Mouse (Mus musculus) left cerebral cortex, adult 2 months (tissue): ENCODE measurements around the gene B4galnt2. TPM values are rescaled to one million over a fixed set of nuclear protein-coding genes. Genes with fewer than 3 reads are reported as not detected.
A peak's percentile ranks its signal among the peaks of the same experiment; 100 is the strongest.

Experiments
- DNase-seq, 2 experiments: peaks; one replicate each; pipeline ENCODE4 v3.0.0; 2021 to 2022; ENCODE audit warnings: low spot score in 2 of 2, mixed read lengths in 1 of 2; ENCODE audit errors: extremely low spot score in 1 of 2
- H3K27ac ChIP-seq: fragments of 200-600 bp; 2 replicates; pipeline ENCODE4 v1.8.1; 2022
- H3K4me3 ChIP-seq: fragments of 200-600 bp; 2 replicates; pipeline ENCODE4 v1.8.1; 2022
- CTCF ChIP-seq: fragments of 200-600 bp; IDR thresholded peaks from 2 replicates; pipeline ENCODE4 v1.8.1; 2022; ENCODE audit warnings: antibody characterized with exemption, mild to moderate bottlenecking, moderate library complexity
- intact Hi-C: fragments of 180-260 bp; cut with DNase I; formaldehyde crosslinking; loops from one replicate; pipeline ENCODE4 v1.15.1; 2025
- total RNA-seq, 2 experiments: library from RNA; stranded (reverse); gene quantifications; 2 replicates each; pipeline ENCODE4 v1.2.3; 2021

The B4galnt2 gene
- total RNA-seq, 2 experiments from 2014 or later: not detected

DNA sequence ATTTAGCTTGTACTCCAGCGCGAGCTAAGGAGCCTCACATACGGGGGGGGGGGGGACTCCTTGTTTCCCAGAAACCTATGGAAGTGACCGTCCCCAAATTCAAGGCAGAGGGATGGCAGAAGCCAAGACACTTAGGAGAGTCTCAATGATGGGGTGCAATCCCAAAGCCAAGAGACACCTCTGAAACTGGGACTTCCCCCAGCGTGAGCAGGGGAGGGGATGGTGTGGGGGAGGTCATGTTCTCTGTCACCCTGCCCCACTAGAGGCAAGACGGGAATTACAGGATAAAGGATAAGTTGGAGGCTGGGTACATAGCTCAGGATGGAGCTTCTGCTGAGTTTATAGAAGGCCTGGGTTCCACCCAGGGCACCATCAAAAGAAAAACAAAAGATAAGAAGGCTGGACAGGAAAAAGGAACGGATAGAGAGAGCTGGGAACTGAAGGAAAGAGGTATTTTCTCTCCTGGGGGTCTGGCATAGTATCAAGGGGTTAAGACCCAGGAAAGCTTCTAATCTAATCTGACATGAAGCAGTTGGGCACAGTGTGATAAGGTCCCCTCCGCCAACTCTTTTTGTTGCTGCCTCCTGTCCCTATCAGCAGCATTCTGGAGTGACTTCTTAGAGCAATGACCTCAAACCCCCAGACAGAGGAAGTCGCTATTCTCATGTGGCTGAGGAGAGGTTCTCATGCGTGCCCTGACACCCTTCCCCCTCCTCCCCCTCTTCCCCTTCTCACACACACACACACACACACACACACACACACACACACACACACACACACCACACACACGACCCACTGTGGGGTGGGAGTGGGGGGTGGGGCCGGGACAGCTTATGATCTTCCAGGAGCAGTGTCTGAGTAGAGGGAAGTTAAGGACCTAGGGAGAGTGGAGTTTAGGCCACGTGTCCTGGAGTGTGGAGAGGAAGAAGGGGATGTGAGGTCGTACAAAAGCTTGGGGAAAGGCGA is 79.7 kb downstream of the B4galnt2 start:
- H3K4me3 ChIP-seq: no peak overlapping the region
- 0 out of 2 replicates have a peak overlapping the region, but pooled peaks have one; percentile 17 for H3K27ac ChIP-seq
- TF ChIP-seq CTCF: no peak; the same call in none of the 2 replicates
- DNase-seq: no peak
- intact Hi-C loops: no loop called here

GRCm38 (mm10) chr11:95834143-95834667 is 80.5 kb downstream of the B4galnt2 start:
- H3K27ac ChIP-seq: no peak overlapping the region
- intact Hi-C loops: no loop called here
- no peak for TF ChIP-seq CTCF
- peak in 1 of 2 experiments; percentile 38 for DNase-seq
- no peak overlapping the region for H3K4me3 ChIP-seq

- no peak for TF ChIP-seq CTCF
- Histone ChIP-seq H3K27ac (0 out of 2 replicates have a peak overlapping the region, but pooled peaks have one; percentile 19), H3K4me3 (no peak overlapping the region)
- intact Hi-C loops: no loop called here
- no peak for DNase-seq
Measured at GRCm38 (mm10) chr11:95833631-95834142, 81.0 kb downstream of the B4galnt2 start.

GRCm38 (mm10) chr11:95833006-95833570 is 81.6 kb downstream of the B4galnt2 start:
- H3K4me3 ChIP-seq: no peak overlapping the region
- no peak overlapping the region for H3K27ac ChIP-seq
- intact Hi-C loops: no loop called here
- no peak for DNase-seq
- no peak for TF ChIP-seq CTCF

DNA sequence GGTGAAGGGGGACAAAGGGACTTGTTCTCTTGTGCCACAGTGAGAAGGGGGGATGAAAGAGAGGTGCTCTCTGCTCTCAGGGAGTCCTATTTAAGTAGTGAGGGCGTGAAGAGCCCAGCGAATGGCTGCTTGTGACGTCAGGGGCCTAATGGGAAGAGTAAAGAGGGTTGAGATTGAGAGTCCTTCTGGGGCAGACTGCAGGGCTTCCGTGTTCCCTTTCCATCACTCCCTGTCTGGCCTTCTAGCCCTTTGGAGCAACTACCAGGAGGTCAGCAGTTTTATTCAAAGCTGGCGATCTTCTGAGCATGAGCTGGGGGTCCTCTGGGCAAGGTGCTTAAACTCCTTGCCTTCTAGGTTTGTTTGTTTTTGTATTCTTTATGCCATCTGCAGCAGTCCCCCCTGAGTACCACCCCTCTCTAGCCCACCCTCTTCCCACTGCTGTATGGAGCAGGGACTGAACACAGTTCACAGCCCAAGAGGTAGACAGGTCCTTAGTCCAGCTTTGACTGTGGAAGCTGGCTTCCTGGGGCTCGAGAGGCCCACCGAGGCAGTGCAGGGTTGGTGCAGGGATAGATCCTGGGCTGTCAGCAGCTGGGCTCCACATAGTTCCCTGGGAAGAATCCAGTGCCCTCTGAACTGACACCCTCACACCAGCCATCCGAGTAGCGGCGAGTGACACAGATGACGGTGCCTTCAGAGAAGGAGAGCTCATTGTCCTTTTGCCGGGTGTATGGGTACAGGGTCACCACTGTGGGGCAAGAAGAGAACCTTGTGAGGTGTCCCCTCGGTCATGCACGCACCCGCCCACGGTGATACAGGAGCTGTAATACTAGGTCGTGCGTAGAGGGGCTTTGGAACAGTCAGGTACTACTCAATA is 82.3 kb downstream of the B4galnt2 start:
- Histone ChIP-seq H3K27ac (no peak overlapping the region), H3K4me3 (no peak overlapping the region)
- TF ChIP-seq CTCF: no peak
- intact Hi-C loops: no loop called here
- DNase-seq: no peak

- DNase-seq: no peak
- H3K4me3 ChIP-seq: no peak overlapping the region
- intact Hi-C loops: no loop called here
Measured at GRCm38 (mm10) chr11:95831641-95832040, 83.0 kb downstream of the B4galnt2 start.

GRCm38 (mm10) chr11:95831276-95831619 is 83.4 kb downstream of the B4galnt2 start:
- no peak overlapping the region for H3K27ac ChIP-seq
- peak overlapping the region; percentile 7; the same call in 1 of the 2 replicates for H3K4me3 ChIP-seq
- DNase-seq: no peak

More at GRCm38 (mm10) chr11:95831641-95832040, 83.0 kb downstream of the B4galnt2 start:
- TF ChIP-seq CTCF: no peak; the same call in 1 of the 2 replicates
- no peak overlapping the region for H3K27ac ChIP-seq

DNA sequence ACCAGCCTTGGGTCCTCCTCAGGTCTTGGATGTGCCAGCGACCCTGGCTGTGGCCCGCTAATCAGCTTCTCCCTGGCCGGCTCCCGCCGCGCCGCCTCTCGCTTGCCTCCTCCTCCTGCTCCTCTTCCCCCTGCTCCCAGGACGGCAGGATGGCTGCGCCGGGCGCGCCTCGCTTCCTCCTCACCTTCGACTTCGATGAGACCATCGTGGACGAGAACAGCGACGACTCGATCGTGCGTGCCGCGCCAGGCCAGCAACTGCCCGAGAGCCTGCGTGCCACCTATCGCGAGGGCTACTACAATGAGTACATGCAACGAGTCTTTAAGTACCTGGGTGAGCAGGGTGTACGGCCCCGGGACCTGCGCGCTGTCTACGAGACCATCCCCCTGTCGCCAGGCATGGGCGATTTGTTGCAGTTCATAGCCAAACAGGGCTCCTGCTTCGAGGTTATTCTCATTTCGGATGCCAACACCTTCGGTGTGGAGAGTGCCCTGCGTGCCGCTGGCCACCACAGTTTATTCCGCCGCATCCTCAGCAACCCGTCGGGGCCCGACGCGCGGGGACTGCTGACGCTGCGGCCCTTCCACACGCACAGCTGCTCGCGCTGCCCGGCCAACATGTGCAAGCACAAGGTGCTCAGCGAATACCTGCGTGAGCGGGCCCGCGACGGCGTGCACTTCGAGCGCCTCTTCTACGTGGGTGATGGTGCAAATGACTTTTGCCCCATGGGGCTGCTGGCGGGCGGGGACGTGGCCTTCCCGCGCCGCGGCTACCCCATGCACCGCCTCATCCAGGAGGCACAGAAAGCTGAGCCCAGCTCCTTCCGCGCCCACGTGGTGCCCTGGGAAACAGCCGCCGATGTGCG is 84.0 kb downstream of the B4galnt2 start:
- DNase-seq: no peak
- H3K4me3 ChIP-seq: peak overlapping the region; percentile 7; the same call in 1 of the 2 replicates
- intact Hi-C loops: no loop called here
- H3K27ac ChIP-seq: no peak overlapping the region
- no peak for TF ChIP-seq CTCF

More at GRCm38 (mm10) chr11:95831276-95831619, 83.4 kb downstream of the B4galnt2 start:
- no peak for TF ChIP-seq CTCF
- intact Hi-C loops: no loop called here

- Histone ChIP-seq H3K27ac (no peak overlapping the region), H3K4me3 (no peak overlapping the region)
- TF ChIP-seq CTCF: no peak
- DNase-seq: no peak
- intact Hi-C loops: loop anchor here (2.0 to 5.0 kb wide), 3 partner anchors 23 to 203 kb away; partner anchors contain the start of gene Snf8
Measured at GRCm38 (mm10) chr11:95829526-95830050, 85.1 kb downstream of the B4galnt2 start.
